Mouse (Mus musculus) neutrophil, adult 65 days (primary cell): ENCODE results near the gene Gm7694. TPM values are rescaled to one million over a fixed set of nuclear protein-coding genes. Genes with fewer than 3 reads are reported as not detected.

Source experiments
- total RNA-seq: library from RNA; stranded (reverse); gene quantifications from 2 replicates; pipeline ENCODE4 v1.2.4, GENCODE M21; 2023

Gm7694 gene
- total RNA-seq = 11.3 and 14.1 TPM in 2 replicates

GRCm38 (mm10) chr1:170306232-170306631 is at the start of gene Gm7694:
TSS of gene Gm7694 (minus strand) at chr1:170306332.

GRCm38 (mm10) chr1:170308503-170308902 is 2.4 kb upstream of the Gm7694 start, which contains the start of gene Spata46:
TSS of gene Spata46 (plus strand) at chr1:170308803.

GRCm38 (mm10) chr1:170277016-170277415 is 29.1 kb downstream of the Gm7694 start, which contains the start of gene Sh2d1b1:
TSS of gene Sh2d1b1 (plus strand) at chr1:170277320.

Other genes with a start within 250 kb of the Gm7694 start
- 0.07 and 0.13 TPM in 2 replicates for gene Ddr2, start 195.6 kb downstream of the Gm7694 start, total RNA-seq
- gene Uap1, start 131.4 kb downstream of the Gm7694 start, total RNA-seq = 39.3 and 57.6 TPM in 2 replicates
- gene Uhmk1, start 90.9 kb downstream of the Gm7694 start, total RNA-seq = 30.6 and 39.4 TPM in 2 replicates
- not detected in 2 replicates for gene Sh2d1b2, start 73.6 kb downstream of the Gm7694 start, total RNA-seq
- 1.4 and 1.9 TPM in 2 replicates for gene Sh2d1b1, start 29.0 kb downstream of the Gm7694 start, total RNA-seq
- not detected in 2 replicates for gene Spata46, start 2.5 kb upstream of the Gm7694 start, total RNA-seq